Mouse (Mus musculus): ENCODE results near the gene Gstm6. TPM values are rescaled to one million over a fixed set of nuclear protein-coding genes. Genes with fewer than 3 reads are reported as not detected.
"Not testable (repeated sequence)": the region's sequence is repeated elsewhere in the genome, so short reads cannot be mapped to it uniquely, and the experiment has no call there.

Gstm6 gene
- polyA plus RNA-seq, 1 experiment from 2014 or later = 17.9 TPM

DNA sequence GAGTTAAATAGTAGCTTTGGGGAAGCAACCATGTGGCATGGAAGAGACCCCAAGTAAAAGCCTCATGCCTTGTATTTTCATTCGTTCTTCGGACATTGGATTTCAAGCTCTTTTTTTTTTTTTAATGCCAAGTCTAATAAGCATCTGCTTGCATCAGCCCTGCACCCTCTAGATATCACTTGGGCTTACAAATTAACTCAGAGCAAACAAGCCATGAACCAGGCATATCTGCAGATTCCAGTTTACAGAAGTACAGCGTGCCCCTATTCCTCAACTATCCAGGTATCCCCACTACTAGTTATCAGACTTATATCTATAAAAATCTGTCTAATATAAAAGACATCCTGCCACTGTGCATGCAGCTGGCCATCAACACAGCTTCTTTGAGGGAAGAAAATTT is 28.5 kb upstream of the Gstm6 start:
- no peak overlapping the region for H3K4me3 ChIP-seq (ENCODE audit: low read length)
- H3K9ac ChIP-seq (ENCODE audit: low read depth, low read length) = no peak overlapping the region
- H3K9me3 ChIP-seq (ENCODE audit: control insufficient read depth, low read length) = no peaks in the 10 kb centered on the region
- WGBS = 48% methylated on average over 3 of the region's 3 CpGs
- no peak overlapping the region for H3K27ac ChIP-seq (ENCODE audit: low read length)
- no peak overlapping the region for H3K4me2 ChIP-seq (ENCODE audit: low read depth, low read length)
- no peaks in the 10 kb centered on the region for H3K27me3 ChIP-seq (replicated peaks; ENCODE audit: control insufficient read depth, insufficient read depth, low read length)
- H3K4me1 ChIP-seq (ENCODE audit: control insufficient read depth, insufficient read depth, low read length) = peaks cover 7% of the 10 kb centered on the region
- no peaks in the 10 kb centered on the region for H3K36me3 ChIP-seq (ENCODE audit: control insufficient read depth, insufficient read depth, low read length)
- 0 out of 2 replicates have a peak, but pooled peaks have one; percentile 32 for ATAC-seq

- H3K4me3 ChIP-seq (ENCODE audit: low read length); H3K9ac ChIP-seq (ENCODE audit: low read depth, low read length); H3K9me3 ChIP-seq (ENCODE audit: control insufficient read depth, low read length); ATAC-seq; H3K27ac ChIP-seq (ENCODE audit: low read length); H3K27me3 ChIP-seq (replicated peaks; ENCODE audit: control insufficient read depth, insufficient read depth, low read length); H3K4me2 ChIP-seq (ENCODE audit: low read depth, low read length); H3K36me3 ChIP-seq (ENCODE audit: control insufficient read depth, insufficient read depth, low read length); H3K4me1 ChIP-seq (ENCODE audit: control insufficient read depth, insufficient read depth, low read length): not testable (repeated sequence)
- WGBS = 64% methylated on average over 3 of the region's 3 CpGs
These were observed 27.6 kb upstream of the Gstm6 start for GRCm38 (mm10) chr3:107971101-107971500.

DNA sequence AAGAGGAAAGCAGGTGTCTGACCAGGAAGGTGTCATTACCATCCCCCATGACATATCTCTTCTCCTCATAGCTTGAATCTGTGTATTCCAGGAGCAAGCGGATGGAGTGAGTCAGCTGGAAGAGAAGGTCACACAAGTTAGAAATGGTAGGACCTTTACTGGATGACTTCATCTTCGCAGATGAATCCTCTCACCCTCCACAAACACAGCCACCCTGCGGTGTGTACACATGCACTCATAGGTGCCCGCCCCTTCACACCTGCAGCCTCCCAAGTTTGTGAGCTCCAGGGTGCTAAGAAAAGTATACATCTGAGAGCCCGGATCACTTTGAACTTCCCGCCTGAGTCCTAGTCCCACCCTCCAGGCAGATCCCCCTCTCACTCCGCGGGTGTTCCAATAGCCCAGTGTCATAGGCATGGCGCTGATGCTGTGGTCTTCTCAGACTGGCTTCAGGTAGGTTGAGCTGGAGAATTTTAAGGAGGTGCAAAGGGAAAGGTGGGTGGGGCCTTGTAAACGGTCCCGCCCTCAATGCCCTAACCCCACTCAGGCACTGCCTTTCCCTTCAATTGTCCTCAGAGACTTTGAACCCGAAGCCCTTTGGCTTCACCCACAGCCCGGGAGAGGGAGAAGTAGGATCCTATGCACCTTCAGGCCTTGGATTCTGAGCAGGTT is 25.3 kb upstream of the Gstm6 start, which contains the start of gene Gstm3:
Gstm3 (minus strand) TSS at position 560 of the 672 bp plus-strand sequence.
- Histone ChIP-seq H3K36me3 (ENCODE audit: control insufficient read depth, insufficient read depth, low read length) (no peaks in the 10 kb centered on the region), H3K9ac (ENCODE audit: low read depth, low read length) (0 out of 2 replicates have a peak within 1 kb of the TSS, but pooled peaks have one; percentile 10), H3K4me2 (ENCODE audit: low read depth, low read length) (peak within 1 kb of the TSS; percentile 43), H3K9me3 (ENCODE audit: control insufficient read depth, low read length) (no peaks in the 10 kb centered on the region), H3K4me3 (ENCODE audit: low read length) (peak within 1 kb of the TSS; percentile 29), H3K4me1 (ENCODE audit: control insufficient read depth, insufficient read depth, low read length) (peaks cover 20% of the 10 kb centered on the region), H3K27me3 (replicated peaks; ENCODE audit: control insufficient read depth, insufficient read depth, low read length) (no peaks in the 10 kb centered on the region), H3K27ac (ENCODE audit: low read length) (no peak within 1 kb of the TSS)
- peak; percentile 82 for ATAC-seq
- WGBS = 40% methylated on average over 13 of the region's 13 CpGs

GRCm38 (mm10) chr3:107966631-107967030 is 23.1 kb upstream of the Gstm6 start:
- no peak for ATAC-seq
- 90% methylated on average over 5 of the region's 5 CpGs for WGBS
- no peak overlapping the region for H3K9ac ChIP-seq (ENCODE audit: low read depth, low read length)
- H3K27ac ChIP-seq (ENCODE audit: low read length) = no peak overlapping the region
- H3K27me3 ChIP-seq (replicated peaks; ENCODE audit: control insufficient read depth, insufficient read depth, low read length) = no peaks in the 10 kb centered on the region
- H3K4me2 ChIP-seq (ENCODE audit: low read depth, low read length) = no peak overlapping the region
- no peaks in the 10 kb centered on the region for H3K9me3 ChIP-seq (ENCODE audit: control insufficient read depth, low read length)
- peaks cover 16% of the 10 kb centered on the region for H3K4me1 ChIP-seq (ENCODE audit: control insufficient read depth, insufficient read depth, low read length)
- H3K36me3 ChIP-seq (ENCODE audit: control insufficient read depth, insufficient read depth, low read length) = no peaks in the 10 kb centered on the region
- no peak overlapping the region for H3K4me3 ChIP-seq (ENCODE audit: low read length)

DNA sequence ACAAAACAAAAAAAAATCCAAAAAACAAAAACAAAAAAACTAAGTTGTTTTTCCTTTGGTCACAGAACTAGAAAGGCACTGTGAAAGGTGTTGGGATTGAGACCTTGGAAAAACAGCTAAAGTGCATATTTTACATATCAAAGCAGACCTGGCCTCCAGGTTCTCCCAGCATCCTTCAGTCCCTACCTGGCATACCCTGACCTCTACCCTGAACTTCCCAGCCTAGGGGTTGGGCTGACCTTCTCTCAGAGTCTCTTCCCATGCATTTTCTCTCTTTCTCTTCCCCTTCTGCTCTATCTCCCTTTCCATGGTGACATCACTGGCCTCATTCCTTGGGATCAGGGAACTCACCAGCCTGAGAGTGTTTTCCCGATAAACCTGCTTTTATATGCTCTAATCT is 22.0 kb upstream of the Gstm6 start:
- Histone ChIP-seq H3K27ac (ENCODE audit: low read length) (no peak overlapping the region), H3K9ac (ENCODE audit: low read depth, low read length) (no peak overlapping the region), H3K4me2 (ENCODE audit: low read depth, low read length) (no peak overlapping the region), H3K36me3 (ENCODE audit: control insufficient read depth, insufficient read depth, low read length) (no peaks in the 10 kb centered on the region), H3K4me1 (ENCODE audit: control insufficient read depth, insufficient read depth, low read length) (peaks cover 16% of the 10 kb centered on the region), H3K27me3 (replicated peaks; ENCODE audit: control insufficient read depth, insufficient read depth, low read length) (no peaks in the 10 kb centered on the region), H3K4me3 (ENCODE audit: low read length) (no peak overlapping the region), H3K9me3 (ENCODE audit: control insufficient read depth, low read length) (no peaks in the 10 kb centered on the region)
- no peak for ATAC-seq
- 41% methylated on average over 1 of the region's 1 CpGs for WGBS

DNA sequence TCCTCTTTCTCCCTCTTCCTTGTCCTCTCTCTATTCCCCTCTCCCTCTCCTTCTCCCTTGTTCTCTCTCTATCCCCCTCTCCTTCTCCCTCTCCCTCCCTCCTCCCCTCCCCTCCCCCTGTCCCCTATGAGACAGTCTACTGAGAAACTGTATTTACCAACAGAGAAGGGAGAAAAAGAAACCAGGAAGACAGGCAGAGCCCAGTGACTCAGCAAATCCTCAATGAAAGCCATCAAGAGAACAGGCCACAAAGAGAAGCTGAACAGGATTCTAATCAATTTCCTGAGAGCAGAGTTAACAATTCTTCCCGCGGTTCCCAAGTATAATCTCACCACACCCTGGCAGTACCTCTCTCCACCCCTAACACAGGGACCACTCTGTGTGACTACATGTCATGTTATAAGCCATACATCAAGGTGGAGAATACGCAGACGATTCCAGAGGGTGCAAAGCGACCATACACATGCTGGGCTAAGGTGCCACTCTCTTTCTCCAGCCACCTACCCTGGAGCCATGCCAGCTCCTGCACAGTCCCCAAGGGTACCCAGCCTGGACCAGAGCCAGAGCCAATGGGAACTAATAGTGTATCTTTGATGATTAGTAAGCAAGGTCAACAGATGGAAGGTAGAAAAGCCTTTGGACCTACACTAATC is 21.2 kb upstream of the Gstm6 start:
- Histone ChIP-seq H3K4me1 (ENCODE audit: control insufficient read depth, insufficient read depth, low read length) (peaks cover 15% of the 10 kb centered on the region), H3K9me3 (ENCODE audit: control insufficient read depth, low read length) (no peaks in the 10 kb centered on the region), H3K27me3 (replicated peaks; ENCODE audit: control insufficient read depth, insufficient read depth, low read length) (no peaks in the 10 kb centered on the region), H3K4me3 (ENCODE audit: low read length) (no peak overlapping the region), H3K27ac (ENCODE audit: low read length) (peak overlapping the region; percentile 80), H3K4me2 (ENCODE audit: low read depth, low read length) (no peak overlapping the region), H3K36me3 (ENCODE audit: control insufficient read depth, insufficient read depth, low read length) (no peaks in the 10 kb centered on the region), H3K9ac (ENCODE audit: low read depth, low read length) (no peak overlapping the region; the same call in 1 of the 2 replicates)
- peak; percentile 59 for ATAC-seq
- 47% methylated on average over 5 of the region's 5 CpGs for WGBS

- Histone ChIP-seq H3K9me3 (ENCODE audit: control insufficient read depth, low read length) (no peaks in the 10 kb centered on the region), H3K9ac (ENCODE audit: low read depth, low read length) (no peak overlapping the region), H3K36me3 (ENCODE audit: control insufficient read depth, insufficient read depth, low read length) (no peaks in the 10 kb centered on the region), H3K4me2 (ENCODE audit: low read depth, low read length) (no peak overlapping the region), H3K27ac (ENCODE audit: low read length) (peak overlapping the region; percentile 67), H3K4me3 (ENCODE audit: low read length) (no peak overlapping the region), H3K4me1 (ENCODE audit: control insufficient read depth, insufficient read depth, low read length) (peaks cover 12% of the 10 kb centered on the region), H3K27me3 (replicated peaks; ENCODE audit: control insufficient read depth, insufficient read depth, low read length) (no peaks in the 10 kb centered on the region)
- WGBS = 79% methylated on average over 4 of the region's 4 CpGs
- ATAC-seq = no peak
These were observed 20.5 kb upstream of the Gstm6 start for GRCm38 (mm10) chr3:107964026-107964425.

- H3K4me3 ChIP-seq (ENCODE audit: low read length); H3K9me3 ChIP-seq (ENCODE audit: control insufficient read depth, low read length); ATAC-seq; H3K36me3 ChIP-seq (ENCODE audit: control insufficient read depth, insufficient read depth, low read length); H3K4me1 ChIP-seq (ENCODE audit: control insufficient read depth, insufficient read depth, low read length); H3K9ac ChIP-seq (ENCODE audit: low read depth, low read length); H3K27me3 ChIP-seq (replicated peaks; ENCODE audit: control insufficient read depth, insufficient read depth, low read length); H3K4me2 ChIP-seq (ENCODE audit: low read depth, low read length); H3K27ac ChIP-seq (ENCODE audit: low read length): not testable (repeated sequence)
- 87% methylated on average over 9 of the region's 9 CpGs for WGBS
These were observed 11.7 kb upstream of the Gstm6 start for GRCm38 (mm10) chr3:107955260-107955659.

- Histone ChIP-seq H3K4me2 (ENCODE audit: low read depth, low read length) (no peak overlapping the region), H3K27ac (ENCODE audit: low read length) (no peak overlapping the region), H3K27me3 (replicated peaks; ENCODE audit: control insufficient read depth, insufficient read depth, low read length) (no peaks in the 10 kb centered on the region), H3K9ac (ENCODE audit: low read depth, low read length) (no peak overlapping the region), H3K9me3 (ENCODE audit: control insufficient read depth, low read length) (no peaks in the 10 kb centered on the region), H3K4me1 (ENCODE audit: control insufficient read depth, insufficient read depth, low read length) (peaks cover 5% of the 10 kb centered on the region; the same call in 1 of the 2 replicates), H3K36me3 (ENCODE audit: control insufficient read depth, insufficient read depth, low read length) (no peaks in the 10 kb centered on the region), H3K4me3 (ENCODE audit: low read length) (no peak overlapping the region)
- 0 out of 2 replicates have a peak, but pooled peaks have one; percentile 19 for ATAC-seq
- WGBS = 80% methylated on average over 5 of the region's 5 CpGs
These were observed 10.4 kb upstream of the Gstm6 start for GRCm38 (mm10) chr3:107953906-107954305.
